Mouse (Mus musculus): ENCODE results near the gene Xrcc3. TPM values are rescaled to one million over a fixed set of nuclear protein-coding genes. Genes with fewer than 3 reads are reported as not detected.

Xrcc3 gene
- polyA plus RNA-seq, 1 experiment: 7.6 TPM

DNA sequence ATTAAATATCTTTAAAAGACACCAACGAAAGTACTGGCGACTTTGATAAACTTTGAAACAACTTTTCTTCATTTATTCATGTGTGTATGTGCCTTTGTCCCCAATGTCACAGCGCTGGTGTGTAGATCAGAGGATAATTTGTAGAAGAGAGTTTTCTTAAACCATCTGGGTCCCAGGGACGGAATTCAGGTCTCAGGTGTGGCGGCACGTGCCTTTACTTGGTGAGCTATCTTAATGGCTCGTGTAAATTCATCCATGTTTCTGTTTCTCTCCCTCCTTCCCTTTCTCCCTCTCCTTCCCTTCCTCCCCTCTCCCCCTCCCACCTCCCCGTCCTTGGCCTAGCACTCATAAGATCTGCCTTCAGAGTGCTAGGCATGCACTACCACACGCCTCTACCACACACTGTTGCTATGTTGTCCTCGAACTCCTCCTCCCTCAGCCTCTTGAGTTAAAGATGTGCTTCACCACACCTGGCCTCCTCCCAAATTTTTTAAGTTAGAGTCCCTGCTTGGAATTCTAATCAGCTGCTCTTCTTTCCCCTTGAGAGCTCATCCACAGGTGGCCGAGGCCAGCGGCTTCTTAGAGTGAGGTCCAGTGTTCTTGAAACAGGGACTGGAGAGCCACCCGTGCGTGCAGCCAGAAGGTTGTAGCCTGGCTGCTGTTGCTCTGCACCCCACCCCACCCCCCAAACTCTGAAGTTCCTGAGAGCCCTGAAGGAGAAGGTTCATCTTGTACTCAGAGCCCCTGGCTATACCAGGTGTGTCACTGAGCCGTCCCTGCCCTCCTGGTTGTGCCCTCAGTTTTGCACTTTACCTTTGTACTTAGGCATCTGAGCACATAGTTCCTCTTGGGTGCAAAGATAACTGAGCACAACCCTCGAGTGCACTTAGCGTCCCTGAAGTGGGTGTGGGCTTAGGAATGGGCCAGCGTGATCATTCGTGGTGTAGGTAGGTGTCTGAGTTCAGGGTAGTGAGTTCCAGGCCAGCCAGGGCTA lies 1.4 kb upstream of the Xrcc3 start:
- TF ChIP-seq POLR2A (IDR thresholded peaks at IDR 0.05; ENCODE audit: borderline replicate concordance, extremely low read depth, insufficient read depth, insufficient read length, poor library complexity, severe bottlenecking) (no peak), CTCF (IDR thresholded peaks at IDR 0.05; ENCODE audit: borderline replicate concordance, extremely low read depth, insufficient read depth, insufficient read length) (no peak)
- DNase-seq (ENCODE audit: low read depth): peak; percentile 11

DNA sequence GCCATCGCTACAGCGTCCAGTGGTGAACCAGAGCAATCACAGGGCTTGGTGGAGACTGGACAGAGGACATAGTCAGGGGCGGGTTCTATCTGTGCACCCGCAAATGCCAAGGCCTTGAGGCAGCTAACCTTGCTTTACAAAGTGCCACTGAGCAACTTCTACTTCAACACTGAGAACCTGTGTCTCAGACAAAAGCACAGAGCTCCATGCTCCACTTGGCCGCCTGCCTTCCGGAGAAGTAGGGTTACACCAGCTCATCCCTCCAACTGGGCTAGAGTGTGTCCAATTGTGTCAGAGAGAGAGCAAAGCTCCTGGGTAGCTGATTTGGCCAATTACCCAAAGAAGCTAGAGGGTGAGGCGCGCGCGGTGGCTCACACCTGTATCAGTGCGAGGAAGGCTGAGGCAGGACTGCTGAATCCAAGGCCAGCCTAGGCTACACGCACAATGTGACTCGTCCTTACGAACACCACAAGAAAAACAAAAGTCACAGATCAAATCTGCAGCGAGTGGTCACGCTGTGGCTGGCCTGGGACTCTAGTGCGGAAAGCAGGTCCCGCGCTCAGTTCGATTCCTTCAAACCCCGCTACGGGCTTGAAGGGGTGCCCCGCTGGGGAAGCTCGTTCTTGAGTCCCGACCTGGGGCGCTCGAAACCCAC lies 435 bp downstream of the Xrcc3 start:
- DNase-seq (ENCODE audit: low read depth): peak; percentile 7
- TF ChIP-seq POLR2A (IDR thresholded peaks at IDR 0.05; ENCODE audit: borderline replicate concordance, extremely low read depth, insufficient read depth, insufficient read length, poor library complexity, severe bottlenecking): no peak
- TF ChIP-seq CTCF (IDR thresholded peaks at IDR 0.05; ENCODE audit: borderline replicate concordance, extremely low read depth, insufficient read depth, insufficient read length): no peak

DNA sequence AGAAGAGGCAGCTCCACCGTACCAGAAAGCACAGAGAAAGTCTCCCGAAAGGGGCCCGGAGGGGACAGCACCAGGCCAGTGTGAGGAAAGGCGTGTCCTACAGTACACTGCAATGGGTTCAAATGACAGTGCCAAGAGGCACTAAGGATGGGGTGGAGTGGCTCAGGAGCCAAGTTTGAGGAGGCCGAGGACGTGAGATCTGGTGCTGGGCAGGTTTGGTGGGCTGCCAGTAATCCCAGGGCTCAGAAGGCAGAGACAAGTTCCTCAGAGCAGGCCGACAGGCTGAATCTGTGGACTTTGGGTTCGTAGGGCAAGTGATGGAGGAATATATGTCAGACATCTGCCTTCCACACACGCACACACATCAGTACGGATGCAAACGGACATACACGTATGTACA lies 1.1 kb downstream of the Xrcc3 start:
- no peak for TF ChIP-seq POLR2A (IDR thresholded peaks at IDR 0.05; ENCODE audit: borderline replicate concordance, extremely low read depth, insufficient read depth, insufficient read length, poor library complexity, severe bottlenecking)
- no peak for TF ChIP-seq CTCF (IDR thresholded peaks at IDR 0.05; ENCODE audit: borderline replicate concordance, extremely low read depth, insufficient read depth, insufficient read length)
- no peak for DNase-seq (ENCODE audit: low read depth)

DNA sequence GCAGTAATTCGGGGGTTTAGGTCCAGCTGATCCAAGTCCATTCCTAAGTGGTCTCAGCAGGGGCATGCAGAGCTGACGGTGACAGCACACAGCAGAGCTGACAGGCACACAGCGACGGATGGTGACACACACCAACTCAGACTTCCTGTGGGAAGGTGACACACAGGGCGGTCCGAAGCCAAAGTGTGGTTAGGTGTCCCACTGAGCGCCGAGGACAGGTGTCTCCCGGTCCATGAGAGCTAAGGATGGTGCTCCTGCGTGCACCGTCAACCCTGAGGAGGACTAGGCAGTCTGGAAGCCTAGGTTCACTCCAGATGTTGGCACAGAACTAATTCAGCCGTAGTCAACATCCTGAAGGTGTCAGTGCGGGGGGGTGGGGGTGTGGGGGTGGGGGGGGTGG lies 1.6 kb downstream of the Xrcc3 start:
- no peak for DNase-seq (ENCODE audit: low read depth)
- TF ChIP-seq CTCF (IDR thresholded peaks at IDR 0.05; ENCODE audit: borderline replicate concordance, extremely low read depth, insufficient read depth, insufficient read length) (no peak), POLR2A (IDR thresholded peaks at IDR 0.05; ENCODE audit: borderline replicate concordance, extremely low read depth, insufficient read depth, insufficient read length, poor library complexity, severe bottlenecking) (no peak)

DNA sequence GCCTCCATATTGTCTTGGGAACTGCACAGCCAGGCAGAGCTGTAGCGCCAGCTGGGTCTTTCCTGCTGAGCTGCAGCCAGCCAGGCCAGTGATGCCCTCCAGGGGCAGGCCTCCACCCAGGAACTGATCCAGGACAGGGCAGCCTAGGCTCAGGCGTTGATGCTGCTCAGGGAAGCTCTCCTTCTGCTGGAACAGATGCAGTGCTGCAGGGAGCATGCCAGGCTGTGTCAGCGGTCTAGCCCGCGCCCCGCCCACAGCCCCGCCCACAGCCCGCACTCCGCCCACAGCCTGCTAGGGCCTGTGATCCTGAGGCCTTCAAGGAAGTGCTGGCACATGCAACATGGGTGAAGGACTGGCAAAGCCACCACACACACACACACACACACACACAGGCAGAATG lies 3.9 kb downstream of the Xrcc3 start:
- TF ChIP-seq POLR2A (IDR thresholded peaks at IDR 0.05; ENCODE audit: borderline replicate concordance, extremely low read depth, insufficient read depth, insufficient read length, poor library complexity, severe bottlenecking): no peak
- no peak for TF ChIP-seq CTCF (IDR thresholded peaks at IDR 0.05; ENCODE audit: borderline replicate concordance, extremely low read depth, insufficient read depth, insufficient read length)
- peak; percentile 88 for DNase-seq (ENCODE audit: low read depth)

DNA sequence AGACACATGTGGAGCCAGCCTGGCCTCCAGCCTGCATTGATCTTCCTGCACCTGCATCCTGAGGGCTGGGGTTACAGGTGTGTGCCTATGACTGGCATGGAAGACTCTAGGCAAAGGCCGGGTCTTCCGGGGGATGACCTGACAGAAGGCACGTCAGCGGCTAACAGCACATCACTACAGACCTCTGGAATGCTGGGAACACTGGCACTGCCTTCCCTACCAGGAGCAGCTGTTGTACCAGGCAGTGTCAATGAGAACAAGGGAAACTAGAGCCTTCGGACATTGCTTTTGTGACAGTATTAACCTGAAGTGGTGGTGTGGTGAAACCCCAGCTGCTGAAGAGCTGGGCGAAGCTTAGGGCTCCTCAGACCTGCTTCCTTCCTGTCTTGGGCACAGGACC lies 4.9 kb downstream of the Xrcc3 start:
- DNase-seq (ENCODE audit: low read depth): no peak

DNA sequence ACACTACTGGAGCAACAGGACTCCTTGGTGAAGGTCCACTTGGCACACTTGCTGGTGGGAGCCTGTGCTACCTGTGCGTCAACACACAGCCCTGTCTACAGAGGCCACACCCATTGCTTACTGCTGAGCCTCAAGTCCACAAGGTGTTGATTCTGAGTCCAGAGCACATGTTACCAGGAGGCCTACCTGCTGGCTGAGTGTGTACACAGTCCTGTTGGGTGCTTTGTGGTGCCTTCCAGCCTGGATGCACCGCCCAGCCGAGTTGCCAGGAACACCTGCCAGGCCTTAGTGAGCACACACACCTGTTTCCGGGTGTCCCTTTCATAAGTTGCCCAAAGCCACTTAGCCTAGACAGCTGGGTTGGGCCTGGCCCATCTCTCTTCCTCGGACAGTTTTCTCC lies 10.1 kb downstream of the Xrcc3 start:
- no peak for TF ChIP-seq POLR2A (IDR thresholded peaks at IDR 0.05; ENCODE audit: borderline replicate concordance, extremely low read depth, insufficient read depth, insufficient read length, poor library complexity, severe bottlenecking)
- no peak for TF ChIP-seq CTCF (IDR thresholded peaks at IDR 0.05; ENCODE audit: borderline replicate concordance, extremely low read depth, insufficient read depth, insufficient read length)
- no peak for DNase-seq (ENCODE audit: low read depth)

More for the DNA sequence above, 4.9 kb downstream of the Xrcc3 start:
- TF ChIP-seq POLR2A (IDR thresholded peaks at IDR 0.05; ENCODE audit: borderline replicate concordance, extremely low read depth, insufficient read depth, insufficient read length, poor library complexity, severe bottlenecking): no peak
- no peak for TF ChIP-seq CTCF (IDR thresholded peaks at IDR 0.05; ENCODE audit: borderline replicate concordance, extremely low read depth, insufficient read depth, insufficient read length)

DNA sequence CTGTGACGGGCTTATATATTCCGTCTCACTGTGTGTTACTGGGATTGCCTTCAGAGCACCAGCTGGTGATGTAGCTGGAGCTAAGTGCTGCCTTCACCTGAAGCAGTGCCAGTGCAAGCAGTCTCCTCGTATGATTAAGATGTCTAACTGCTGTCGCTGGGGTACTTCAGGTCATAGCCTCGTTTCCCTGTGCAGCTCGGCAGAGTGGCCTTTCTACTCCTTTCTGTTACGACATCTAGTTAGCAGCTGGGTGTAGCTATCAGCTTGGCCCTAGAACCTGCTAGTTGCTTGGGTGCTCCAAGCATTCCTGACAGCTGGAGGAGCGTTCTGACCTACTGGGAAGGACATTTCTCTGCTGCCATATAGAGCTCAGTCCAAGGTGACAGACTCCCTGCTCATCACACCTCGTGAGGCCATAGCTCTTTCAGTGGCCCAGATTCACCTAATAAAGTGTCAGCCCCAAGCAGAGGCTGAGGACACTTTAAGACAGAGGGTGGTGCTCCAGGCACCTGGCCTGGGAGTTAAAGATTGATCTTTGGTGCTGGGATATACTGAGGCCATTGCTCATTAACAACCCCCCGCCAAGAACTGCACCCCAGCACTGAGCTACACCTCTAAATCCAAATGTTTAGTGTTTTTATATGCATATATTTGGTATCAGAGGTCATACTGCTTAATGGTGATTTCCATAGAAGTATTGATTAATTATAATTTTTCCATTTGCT lies 13.1 kb downstream of the Xrcc3 start:
- no peak for DNase-seq (ENCODE audit: low read depth)
- TF ChIP-seq POLR2A (IDR thresholded peaks at IDR 0.05; ENCODE audit: borderline replicate concordance, extremely low read depth, insufficient read depth, insufficient read length, poor library complexity, severe bottlenecking): no peak
- TF ChIP-seq CTCF (IDR thresholded peaks at IDR 0.05; ENCODE audit: borderline replicate concordance, extremely low read depth, insufficient read depth, insufficient read length): no peak

DNA sequence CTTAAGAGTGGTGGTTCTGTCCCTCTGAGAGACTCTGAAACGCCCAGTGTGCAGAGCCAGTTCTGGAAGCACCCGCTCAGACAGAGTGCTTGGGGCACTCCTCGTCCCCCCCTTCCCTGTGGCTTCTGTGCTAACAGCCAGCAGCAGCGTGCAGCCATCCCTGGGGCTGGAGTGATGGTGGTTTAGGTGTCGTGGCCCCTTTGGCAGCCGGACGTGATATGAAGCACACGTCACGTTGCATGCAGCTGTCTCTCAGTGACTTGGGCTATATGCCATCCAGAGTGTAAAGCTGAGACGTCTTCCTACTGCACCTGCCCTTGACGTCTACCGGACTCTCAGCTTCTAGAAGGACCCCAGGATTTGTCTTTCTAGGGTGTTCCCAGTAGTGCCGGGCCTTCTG lies 15.2 kb downstream of the Xrcc3 start:
- TF ChIP-seq CTCF (IDR thresholded peaks at IDR 0.05; ENCODE audit: borderline replicate concordance, extremely low read depth, insufficient read depth, insufficient read length): no peak
- no peak for TF ChIP-seq POLR2A (IDR thresholded peaks at IDR 0.05; ENCODE audit: borderline replicate concordance, extremely low read depth, insufficient read depth, insufficient read length, poor library complexity, severe bottlenecking)
- no peak for DNase-seq (ENCODE audit: low read depth)

DNA sequence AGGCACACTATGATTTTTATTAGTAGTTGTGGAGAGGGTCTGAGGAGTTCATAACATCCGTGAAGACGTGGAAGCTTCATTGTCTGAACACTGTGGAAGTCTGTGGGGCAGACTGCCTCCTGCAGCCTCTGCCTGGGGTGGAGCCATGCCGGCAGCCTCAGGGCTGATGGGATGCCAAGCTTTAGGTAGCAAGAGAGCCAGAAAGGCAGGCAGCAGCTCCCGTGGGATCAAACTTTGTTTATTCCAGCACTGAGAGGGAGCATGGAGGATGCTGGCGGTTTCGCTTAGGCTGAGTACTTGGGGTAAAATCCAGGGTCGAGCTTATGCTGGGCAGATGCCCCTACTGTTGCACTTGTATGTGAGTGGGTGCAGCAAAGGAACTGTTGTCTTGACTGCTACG lies 16.4 kb downstream of the Xrcc3 start:
- no peak for DNase-seq (ENCODE audit: low read depth)
- TF ChIP-seq CTCF (IDR thresholded peaks at IDR 0.05; ENCODE audit: borderline replicate concordance, extremely low read depth, insufficient read depth, insufficient read length) (no peak), POLR2A (IDR thresholded peaks at IDR 0.05; ENCODE audit: borderline replicate concordance, extremely low read depth, insufficient read depth, insufficient read length, poor library complexity, severe bottlenecking) (no peak)

Data from brain, embryonic 14.5 days (tissue).